Mouse (Mus musculus) macrophage (primary cell): ENCODE measurements around the gene Dolpp1. TPM values are rescaled to one million over a fixed set of nuclear protein-coding genes. Genes with fewer than 3 reads are reported as not detected.

Experiments
- H3K27ac ChIP-seq: fragments of 350-480 bp; formaldehyde crosslinking; 2 replicates; pipeline ENCODE4 v1.9.0; 2021
- H3K36me3 ChIP-seq: fragments of 350-480 bp; formaldehyde crosslinking; 2 replicates; pipeline ENCODE4 v1.9.0; 2021; ENCODE audit errors: inconsistent target
- H3K4me3 ChIP-seq: fragments of 350-480 bp; formaldehyde crosslinking; 2 replicates; pipeline ENCODE4 v1.9.0; 2021; ENCODE audit errors: inconsistent target
- H3K79me2 ChIP-seq: fragments of 350-480 bp; formaldehyde crosslinking; 2 replicates; pipeline ENCODE4 v1.9.0; 2021; ENCODE audit errors: inconsistent target
- WGBS: methylation state at CpG from one replicate; pipeline ENCODE4 v1.1.7; 2026; ENCODE audit warnings: inconsistent platforms; ENCODE audit not compliant: missing documents; 5-methylcytosine and 5-hydroxymethylcytosine counted together
- polyA plus RNA-seq: library from polyadenylated mRNA; stranded (reverse); fragments of 250-400 nt; gene quantifications from 3 replicates; pipeline ENCODE4 v1.2.4, GENCODE M21; 2018; ENCODE audit warnings: inconsistent platforms

The Dolpp1 gene
- polyA plus RNA-seq, 1 experiment from 2014 or later, result 18.7 TPM

DNA sequence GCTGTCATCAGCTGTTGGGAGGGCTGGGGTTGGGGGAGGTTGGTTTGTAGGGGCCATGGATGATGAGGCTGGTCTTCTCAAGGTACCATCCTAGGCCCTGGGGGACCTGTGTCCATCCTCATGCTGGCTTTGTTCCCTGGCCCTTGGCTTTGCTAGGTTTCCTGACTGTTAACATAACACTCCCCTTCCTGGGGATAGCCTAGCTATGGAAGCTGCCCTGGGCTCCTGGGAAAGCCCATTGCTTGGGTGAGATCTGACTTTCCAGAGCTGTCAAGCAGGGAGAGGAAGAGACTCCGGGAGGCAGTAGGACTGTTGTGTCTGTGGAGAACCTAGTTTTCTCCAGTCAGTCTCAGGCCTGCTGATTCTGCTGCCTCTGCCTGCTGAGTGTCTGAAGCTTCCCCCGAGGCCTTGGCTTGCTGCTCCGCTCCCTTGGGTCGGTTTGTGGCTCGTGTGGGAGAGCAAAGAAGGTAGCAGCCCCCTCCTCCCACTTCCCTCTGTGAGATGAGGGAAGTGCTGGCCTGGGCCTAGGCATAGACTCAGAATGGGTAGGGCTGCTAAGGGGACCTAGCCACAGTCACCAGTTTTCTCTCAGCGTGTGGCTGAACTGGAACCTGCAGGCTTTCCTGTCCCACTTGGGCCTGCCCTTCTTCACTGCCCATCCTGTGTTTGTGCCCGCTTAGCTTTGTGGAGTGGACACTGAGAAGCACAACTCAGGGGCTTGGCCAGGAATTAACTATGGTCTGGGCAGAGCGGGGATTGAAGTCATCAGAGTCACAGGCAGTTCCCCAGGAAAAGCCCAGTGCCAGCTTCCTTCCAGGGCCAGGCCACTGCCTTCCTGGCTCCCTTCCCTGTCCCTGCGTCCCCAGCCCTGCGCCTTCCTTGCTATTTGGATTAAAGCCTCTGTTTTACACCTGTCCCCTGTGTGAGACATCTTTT lies 55.1 kb downstream of the Dolpp1 start:
- H3K27ac ChIP-seq, result peak overlapping the region; percentile 46
- 50% methylated on average over 10 of the region's 10 CpGs for WGBS
- peaks cover 40% of the 10 kb centered on the region; the same call in 1 of the 2 replicates for H3K36me3 ChIP-seq
- H3K79me2 ChIP-seq, result peaks cover 18% of the 10 kb centered on the region; the same call in 1 of the 2 replicates
- H3K4me3 ChIP-seq, result no peak overlapping the region

GRCm38 (mm10) chr2:30448371-30448770 lies 56.3 kb downstream of the Dolpp1 start:
- WGBS, result 98% methylated on average over 7 of the region's 7 CpGs
- Histone ChIP-seq H3K27ac (no peak overlapping the region), H3K79me2 (peaks cover 8% of the 10 kb centered on the region; the same call in 1 of the 2 replicates), H3K36me3 (peaks cover 41% of the 10 kb centered on the region; the same call in 1 of the 2 replicates), H3K4me3 (no peak overlapping the region)

Other genes starting within 250 kb of the Dolpp1 start
- 1.2 to 5.8 TPM (median 3.8 TPM) in 3 replicates for gene Endog, start 220.8 kb upstream of the Dolpp1 start, polyA plus RNA-seq
- gene Spout1, start 213.8 kb upstream of the Dolpp1 start, polyA plus RNA-seq, result 15.1 to 33.4 TPM (median 17.6 TPM) in 3 replicates
- gene Kyat1, start 186.4 kb upstream of the Dolpp1 start, polyA plus RNA-seq, result 1.5 to 4.5 TPM (median 3.0 TPM) in 3 replicates
- 11.0 to 16.9 TPM (median 11.0 TPM) in 3 replicates for gene Lrrc8a, start 154.5 kb upstream of the Dolpp1 start, polyA plus RNA-seq
- 0.17 to 0.26 TPM (median 0.21 TPM) in 3 replicates for gene Gm28035, start 151.7 kb upstream of the Dolpp1 start, polyA plus RNA-seq
- 8.0 to 16.8 TPM (median 13.0 TPM) in 3 replicates for gene Phyhd1, start 126.1 kb upstream of the Dolpp1 start, polyA plus RNA-seq
- 15.9 TPM in 1 of 3 replicates, not detected in the others for gene Gm28038, start 111.2 kb upstream of the Dolpp1 start, polyA plus RNA-seq
- gene Dolk, start 105.9 kb upstream of the Dolpp1 start, polyA plus RNA-seq, result 13.1 to 21.9 TPM (median 15.9 TPM) in 3 replicates
- 11.2 to 26.1 TPM (median 14.0 TPM) in 3 replicates for gene Nup188, start 105.9 kb upstream of the Dolpp1 start, polyA plus RNA-seq
- gene Sh3glb2, start 32.9 kb upstream of the Dolpp1 start, polyA plus RNA-seq, result 24.8 to 34.0 TPM (median 33.1 TPM) in 3 replicates
- 2.4 to 7.5 TPM (median 4.1 TPM) in 3 replicates for gene Miga2, start 28.0 kb upstream of the Dolpp1 start, polyA plus RNA-seq
- 37.2 to 68.4 TPM (median 59.5 TPM) in 3 replicates for gene Crat, start 23.6 kb downstream of the Dolpp1 start, polyA plus RNA-seq
- gene Ptpa, start 23.8 kb downstream of the Dolpp1 start, polyA plus RNA-seq, result 54.9 to 121 TPM (median 116 TPM) in 3 replicates
- gene Ier5l, start 82.0 kb downstream of the Dolpp1 start, polyA plus RNA-seq, result 2.4 to 6.5 TPM (median 4.4 TPM) in 3 replicates
- gene Cstad, start 202.8 kb downstream of the Dolpp1 start, polyA plus RNA-seq, result 0.49 to 1.3 TPM (median 0.54 TPM) in 3 replicates